Mouse (Mus musculus) neutrophil, adult 59 days (primary cell): ENCODE results near the gene Tnc. TPM values are rescaled to one million over a fixed set of nuclear protein-coding genes. Genes with fewer than 3 reads are reported as not detected.

ENCODE experiments used
- total RNA-seq, 2 experiments: library from RNA; stranded (reverse); gene quantifications; 1 replicate in 1 of 2; 2 replicates in 1 of 2; pipeline ENCODE4 v1.2.4; 2023

The Tnc gene
- under 1 TPM; 0.38 to 0.53 TPM for total RNA-seq

GRCm38 (mm10) chr4:64046831-64047493 is at the start of gene Tnc:
Gene Tnc (minus strand): TSS chr4:64047015.

Other genes starting within 250 kb of the Tnc start
- gene Tnfsf8, start 185.7 kb downstream of the Tnc start, total RNA-seq: under 1 TPM in 1 of 2 experiments, not detected in 1; 0.11 TPM